Mouse (Mus musculus) stomach, postnatal 0 days (tissue): ENCODE data around the gene Pold2. TPM values are rescaled to one million over a fixed set of nuclear protein-coding genes. Genes with fewer than 3 reads are reported as not detected.

Source experiments
- ATAC-seq: fragments of 200-750 bp; cut with Nextera tagmentation; 2 replicates; pipeline ENCODE4 v1.8.0; 2017; ENCODE audit not compliant: low FRiP score, low TSS enrichment
- DNase-seq: peaks from one replicate; pipeline ENCODE4 v3.0.0-alpha.2; 2016; ENCODE audit warnings: low spot score
- H3K27ac ChIP-seq: fragments of 300-500 bp; sonication (generic); replicated peaks from 2 replicates; pipeline ENCODE4 v1.5.1; 2014; ENCODE audit warnings: mild to moderate bottlenecking, control low read depth
- H3K27me3 ChIP-seq: fragments of 300-500 bp; sonication (generic); 2 replicates; pipeline ENCODE4 v1.6.1; 2014; ENCODE audit warnings: low read length; ENCODE audit not compliant: control insufficient read depth, insufficient read depth
- H3K36me3 ChIP-seq: fragments of 300-500 bp; sonication (generic); 2 replicates; pipeline ENCODE4 v1.6.1; 2014; ENCODE audit warnings: low read length, mixed read lengths; ENCODE audit not compliant: control insufficient read depth, insufficient read depth
- H3K4me1 ChIP-seq: fragments of 300-500 bp; sonication (generic); replicated peaks from 2 replicates; pipeline ENCODE4 v1.6.1; 2014; ENCODE audit warnings: antibody characterized with exemption; ENCODE audit not compliant: control insufficient read depth, insufficient read depth
- H3K4me2 ChIP-seq: fragments of 300-500 bp; sonication (generic); replicated peaks from 2 replicates; pipeline ENCODE4 v1.6.1; 2014; ENCODE audit warnings: low read depth, mild to moderate bottlenecking, control low read depth, moderate library complexity
- H3K4me3 ChIP-seq: fragments of 300-500 bp; sonication (generic); 2 replicates; pipeline ENCODE4 v1.5.1; 2014; ENCODE audit warnings: low read depth, low read length, control low read depth
- H3K9ac ChIP-seq: fragments of 300-500 bp; sonication (generic); 2 replicates; pipeline ENCODE4 v1.6.1; 2014; ENCODE audit warnings: mild to moderate bottlenecking, low read length, control low read depth, mixed read lengths
- H3K9me3 ChIP-seq: fragments of 300-500 bp; sonication (generic); 2 replicates; pipeline ENCODE4 v1.6.1; 2016; ENCODE audit warnings: low read length; ENCODE audit not compliant: control insufficient read depth
- CTCF ChIP-seq: IDR thresholded peaks from 2 replicates; pipeline ENCODE4 v1.5.1; 2016; ENCODE audit warnings: antibody characterized with exemption, low read depth, mild to moderate bottlenecking, moderate library complexity
- EP300 ChIP-seq: optimal IDR thresholded peaks from 2 replicates; pipeline ENCODE3; 2016; ENCODE audit warnings: antibody characterized with exemption
- WGBS: fragments of 180-500 bp; shearing (Covaris S2); extraction: QIAGEN DNeasy Blood & Tissue Kit; methylation state at CpG from one replicate; pipeline ENCODE4 v1.1.7; 2014; 5-methylcytosine and 5-hydroxymethylcytosine counted together
- polyA plus RNA-seq: library from polyadenylated mRNA; unstranded; fragments of >200 nt; fragmentation: Nextera tagmentation; extraction: Ambion mirVana; gene quantifications from 2 replicates; pipeline ENCODE4 v1.2.1, GENCODE M21; 2015

Gene Pold2
- polyA plus RNA-seq, 1 experiment from 2014 or later, result 51.1 TPM

DNA sequence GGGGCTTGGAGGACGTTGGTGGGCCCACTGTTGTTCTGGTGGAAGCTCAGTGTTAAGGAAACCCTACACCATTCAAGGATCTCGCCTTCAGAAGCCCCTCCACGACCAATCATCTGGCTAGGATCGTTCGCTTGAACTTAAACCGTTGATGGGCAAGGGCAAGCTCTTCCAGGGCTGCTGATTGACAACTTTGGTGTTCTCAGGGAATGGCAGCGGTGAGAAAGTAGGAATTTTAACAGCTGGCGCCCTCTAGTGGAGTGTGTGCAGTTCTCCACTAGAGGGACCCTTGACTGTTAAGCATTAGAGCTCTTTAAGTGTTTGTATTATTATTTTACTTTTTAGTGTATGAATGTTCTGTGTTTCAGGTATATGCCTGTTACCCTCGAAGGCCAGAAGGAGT is 8.1 kb upstream of the Pold2 start:
- Histone ChIP-seq H3K27ac (no peak overlapping the region), H3K4me1 (no peaks in the 10 kb centered on the region), H3K36me3 (no peaks in the 10 kb centered on the region), H3K4me3 (no peak overlapping the region), H3K9ac (no peak overlapping the region), H3K4me2 (no peak overlapping the region), H3K27me3 (no peaks in the 10 kb centered on the region), H3K9me3 (no peaks in the 10 kb centered on the region)
- 17% methylated on average over 9 of the region's 9 CpGs for WGBS
- DNase-seq, result peak; percentile 71
- TF ChIP-seq EP300 (no peak), CTCF (peak; percentile 95)
- ATAC-seq, result no peak

DNA sequence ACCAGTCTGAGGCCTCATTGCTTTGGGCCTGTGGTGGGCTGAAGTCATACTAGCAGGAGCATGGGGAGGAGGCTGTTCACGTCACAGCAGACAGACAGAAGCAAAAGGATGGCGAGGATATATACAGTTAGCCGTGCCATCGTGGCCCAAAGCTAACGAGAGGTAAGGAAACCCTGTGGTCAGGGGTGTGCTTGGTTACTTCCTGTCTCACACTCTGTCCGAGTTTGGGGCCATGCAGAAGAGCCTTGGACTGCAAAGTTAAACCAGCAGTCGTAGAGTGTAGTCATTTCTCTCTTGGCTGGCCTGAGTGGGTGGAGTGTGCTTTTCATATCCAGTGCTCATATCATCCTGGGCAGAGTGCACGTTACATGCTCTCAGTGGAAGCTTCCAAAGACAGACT is 4.4 kb upstream of the Pold2 start:
- Histone ChIP-seq H3K4me2 (no peak overlapping the region), H3K27ac (no peak overlapping the region), H3K4me1 (no peaks in the 10 kb centered on the region), H3K27me3 (no peaks in the 10 kb centered on the region), H3K9me3 (no peaks in the 10 kb centered on the region), H3K4me3 (no peak overlapping the region), H3K36me3 (no peaks in the 10 kb centered on the region), H3K9ac (no peak overlapping the region)
- ATAC-seq (no peak), DNase-seq (no peak)
- TF ChIP-seq CTCF, result no peak
- no peak for TF ChIP-seq EP300
- WGBS, result 66% methylated on average over 8 of the region's 8 CpGs

DNA sequence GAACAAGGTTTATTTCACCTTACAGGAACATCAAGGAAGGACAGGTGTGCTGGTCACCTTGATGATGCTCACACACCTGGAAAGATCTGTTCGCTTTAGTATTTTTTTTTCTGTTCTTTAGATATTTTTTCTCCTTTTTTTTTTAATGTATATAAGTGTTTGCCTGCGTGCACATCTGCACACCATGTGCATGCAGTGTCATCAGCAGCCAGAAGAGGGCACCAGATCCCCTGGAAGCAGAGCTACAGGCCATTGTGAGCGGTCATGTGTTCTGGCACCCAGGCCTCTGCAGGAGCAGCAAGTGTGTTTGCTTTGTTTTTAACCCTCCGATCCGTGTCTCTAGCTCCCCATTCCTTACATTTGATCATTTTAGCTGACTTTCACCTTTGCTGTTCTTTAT is 1.8 kb upstream of the Pold2 start:
- H3K4me2 ChIP-seq, result no peak overlapping the region
- ATAC-seq (no peak), DNase-seq (peak; percentile 73)
- no peaks in the 10 kb centered on the region for H3K9me3 ChIP-seq
- no peak overlapping the region for H3K9ac ChIP-seq
- no peaks in the 10 kb centered on the region for H3K27me3 ChIP-seq
- 0 out of 2 replicates have a peak, but pooled peaks cover 3% of the 10 kb centered on the region for H3K4me1 ChIP-seq
- H3K4me3 ChIP-seq, result no peak overlapping the region
- WGBS, result 75% methylated on average over 5 of the region's 5 CpGs
- H3K36me3 ChIP-seq, result peaks cover 1% of the 10 kb centered on the region; the same call in 1 of the 2 replicates
- no peak overlapping the region for H3K27ac ChIP-seq
- no peak for TF ChIP-seq EP300
- TF ChIP-seq CTCF, result peak; percentile 81

- peak overlapping the region; percentile 52 for H3K4me2 ChIP-seq
- WGBS, result 21% methylated on average over 8 of the region's 8 CpGs
- DNase-seq, result no peak
- peak overlapping the region; percentile 83 for H3K27ac ChIP-seq
- no peaks in the 10 kb centered on the region for H3K9me3 ChIP-seq
- no peak for TF ChIP-seq CTCF
- 0 out of 2 replicates have a peak, but pooled peaks cover 3% of the 10 kb centered on the region for H3K4me1 ChIP-seq
- peak overlapping the region; percentile 67 for H3K4me3 ChIP-seq
- ATAC-seq, result no peak
- H3K36me3 ChIP-seq, result peaks cover 9% of the 10 kb centered on the region
- no peaks in the 10 kb centered on the region for H3K27me3 ChIP-seq
- H3K9ac ChIP-seq, result peak overlapping the region; percentile 45; the same call in 1 of the 2 replicates
Measured at GRCm38 (mm10) chr11:5878661-5879060, 569 bp upstream of the Pold2 start.

- ATAC-seq (no peak), DNase-seq (no peak)
- Histone ChIP-seq H3K4me2 (peak overlapping the region; percentile 73), H3K4me1 (0 out of 2 replicates have a peak, but pooled peaks cover 3% of the 10 kb centered on the region), H3K9me3 (no peaks in the 10 kb centered on the region), H3K36me3 (peaks cover 14% of the 10 kb centered on the region), H3K9ac (peak overlapping the region; percentile 74), H3K27me3 (no peaks in the 10 kb centered on the region), H3K4me3 (peak overlapping the region; percentile 67), H3K27ac (no peak overlapping the region)
- TF ChIP-seq EP300 (no peak), CTCF (no peak)
- 3% methylated on average over 5 of the region's 5 CpGs for WGBS
Measured at GRCm38 (mm10) chr11:5877421-5877820, 671 bp downstream of the Pold2 start.

GRCm38 (mm10) chr11:5873192-5873591 is 4.9 kb downstream of the Pold2 start:
- TF ChIP-seq EP300, result no peak
- TF ChIP-seq CTCF, result no peak
- Histone ChIP-seq H3K27me3 (no peaks in the 10 kb centered on the region), H3K36me3 (peaks cover 14% of the 10 kb centered on the region), H3K4me2 (no peak overlapping the region), H3K27ac (no peak overlapping the region), H3K4me3 (no peak overlapping the region), H3K9ac (no peak overlapping the region), H3K9me3 (no peaks in the 10 kb centered on the region), H3K4me1 (0 out of 2 replicates have a peak, but pooled peaks cover 3% of the 10 kb centered on the region)
- WGBS, result 93% methylated on average over 9 of the region's 9 CpGs
- ATAC-seq, result no peak
- DNase-seq, result no peak
